Mouse (Mus musculus): ENCODE measurements around the gene Fmnl1.

DNA sequence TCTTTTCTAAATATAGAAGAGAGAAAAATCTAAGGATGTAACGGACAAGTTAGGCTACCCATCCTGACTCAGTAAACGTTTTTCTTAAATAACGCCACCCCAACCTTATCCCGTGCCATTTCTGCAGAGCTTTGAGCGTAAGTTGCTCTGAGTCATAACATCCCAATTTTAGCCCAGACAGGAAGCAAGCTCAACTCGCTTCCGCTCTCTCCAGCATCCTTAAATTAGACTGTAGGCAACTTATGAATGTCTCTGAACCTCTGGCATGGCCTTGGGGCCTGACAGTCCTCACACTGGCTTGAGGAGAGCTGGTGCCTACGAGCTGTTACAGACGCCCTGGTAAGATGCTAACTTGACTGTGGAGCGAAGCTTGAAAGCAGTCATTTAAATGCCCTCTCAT, 52.5 kb downstream of the Fmnl1 start:
- TF ChIP-seq CTCF (IDR thresholded peaks at IDR 0.05; ENCODE audit: borderline replicate concordance, control insufficient read depth, extremely low read depth, insufficient read depth, low read length, poor library complexity) (no peak), POLR2A (IDR thresholded peaks at IDR 0.05; ENCODE audit: control insufficient read depth, extremely low read depth, insufficient read depth, low read length, poor library complexity) (no peak)

Measured in thymus, adult 2 months (tissue).